Mouse (Mus musculus): ENCODE measurements around the gene Inpp5d. TPM values are rescaled to one million over a fixed set of nuclear protein-coding genes. Genes with fewer than 3 reads are reported as not detected.

Inpp5d gene
- 2.6 and 5.2 TPM in 2 replicates for polyA plus RNA-seq (2012; ENCODE audit: insufficient read depth, insufficient read length, missing spikeins)

- peaks cover 10% of the 10 kb centered on the region for H3K4me1 ChIP-seq (ENCODE audit: control insufficient read depth, insufficient read depth, insufficient read length, low read length)
- peak within 1 kb of the TSS; percentile 78 for H3K4me3 ChIP-seq (ENCODE audit: insufficient read depth, low read depth, low read length)
- peak within 1 kb of the TSS; percentile 89 for H3K27ac ChIP-seq (replicated peaks; ENCODE audit: low read depth, low read length)
Observed at GRCm38 (mm10) chr1:87620211-87620668, at the start of gene Inpp5d. Inpp5d (plus strand) TSS chr1:87620312.

GRCm38 (mm10) chr1:87573261-87573660 lies 46.9 kb upstream of the Inpp5d start:
- H3K4me1 ChIP-seq (ENCODE audit: control insufficient read depth, insufficient read depth, insufficient read length, low read length), result peaks cover 4% of the 10 kb centered on the region; the same call in 1 of the 2 replicates
- H3K4me3 ChIP-seq (ENCODE audit: insufficient read depth, low read depth, low read length), result no peak overlapping the region
- no peak overlapping the region for H3K27ac ChIP-seq (replicated peaks; ENCODE audit: low read depth, low read length)

GRCm38 (mm10) chr1:87573800-87574215 lies 46.3 kb upstream of the Inpp5d start, which contains the start of gene Ngef:
Ngef (minus strand) TSS chr1:87573870.
- no peak within 1 kb of the TSS for H3K27ac ChIP-seq (replicated peaks; ENCODE audit: low read depth, low read length)
- H3K4me1 ChIP-seq (ENCODE audit: control insufficient read depth, insufficient read depth, insufficient read length, low read length), result peaks cover 4% of the 10 kb centered on the region; the same call in 1 of the 2 replicates
- no peak within 1 kb of the TSS for H3K4me3 ChIP-seq (ENCODE audit: insufficient read depth, low read depth, low read length)

GRCm38 (mm10) chr1:87574353-87574752 lies 45.8 kb upstream of the Inpp5d start:
- Histone ChIP-seq H3K4me1 (ENCODE audit: control insufficient read depth, insufficient read depth, insufficient read length, low read length) (peaks cover 4% of the 10 kb centered on the region; the same call in 1 of the 2 replicates), H3K4me3 (ENCODE audit: insufficient read depth, low read depth, low read length) (no peak overlapping the region), H3K27ac (replicated peaks; ENCODE audit: low read depth, low read length) (no peak overlapping the region)

- peaks cover 4% of the 10 kb centered on the region; the same call in 1 of the 2 replicates for H3K4me1 ChIP-seq (ENCODE audit: control insufficient read depth, insufficient read depth, insufficient read length, low read length)
- no peak overlapping the region for H3K27ac ChIP-seq (replicated peaks; ENCODE audit: low read depth, low read length)
- H3K4me3 ChIP-seq (ENCODE audit: insufficient read depth, low read depth, low read length), result no peak overlapping the region
Observed at GRCm38 (mm10) chr1:87574785-87575184, 45.3 kb upstream of the Inpp5d start.

- no peak overlapping the region for H3K4me3 ChIP-seq (ENCODE audit: insufficient read depth, low read depth, low read length)
- peaks cover 4% of the 10 kb centered on the region for H3K4me1 ChIP-seq (ENCODE audit: control insufficient read depth, insufficient read depth, insufficient read length, low read length)
- no peak overlapping the region for H3K27ac ChIP-seq (replicated peaks; ENCODE audit: low read depth, low read length)
Observed at GRCm38 (mm10) chr1:87578965-87579364, 41.1 kb upstream of the Inpp5d start.

GRCm38 (mm10) chr1:87580824-87581223 lies 39.3 kb upstream of the Inpp5d start:
- no peak overlapping the region for H3K4me3 ChIP-seq (ENCODE audit: insufficient read depth, low read depth, low read length)
- H3K27ac ChIP-seq (replicated peaks; ENCODE audit: low read depth, low read length), result no peak overlapping the region
- H3K4me1 ChIP-seq (ENCODE audit: control insufficient read depth, insufficient read depth, insufficient read length, low read length), result no peaks in the 10 kb centered on the region; the same call in 1 of the 2 replicates

GRCm38 (mm10) chr1:87589162-87589561 lies 30.9 kb upstream of the Inpp5d start:
- no peak overlapping the region for H3K27ac ChIP-seq (replicated peaks; ENCODE audit: low read depth, low read length)
- H3K4me1 ChIP-seq (ENCODE audit: control insufficient read depth, insufficient read depth, insufficient read length, low read length), result no peaks in the 10 kb centered on the region
- H3K4me3 ChIP-seq (ENCODE audit: insufficient read depth, low read depth, low read length), result no peak overlapping the region

GRCm38 (mm10) chr1:87589980-87590379 lies 30.1 kb upstream of the Inpp5d start:
- Histone ChIP-seq H3K4me1 (ENCODE audit: control insufficient read depth, insufficient read depth, insufficient read length, low read length) (no peaks in the 10 kb centered on the region), H3K27ac (replicated peaks; ENCODE audit: low read depth, low read length) (no peak overlapping the region), H3K4me3 (ENCODE audit: insufficient read depth, low read depth, low read length) (no peak overlapping the region)

GRCm38 (mm10) chr1:87594261-87594660 lies 25.9 kb upstream of the Inpp5d start:
- Histone ChIP-seq H3K27ac (replicated peaks; ENCODE audit: low read depth, low read length) (no peak overlapping the region), H3K4me1 (ENCODE audit: control insufficient read depth, insufficient read depth, insufficient read length, low read length) (no peaks in the 10 kb centered on the region), H3K4me3 (ENCODE audit: insufficient read depth, low read depth, low read length) (no peak overlapping the region)

- Histone ChIP-seq H3K27ac (replicated peaks; ENCODE audit: low read depth, low read length) (no peak overlapping the region), H3K4me1 (ENCODE audit: control insufficient read depth, insufficient read depth, insufficient read length, low read length) (no peaks in the 10 kb centered on the region), H3K4me3 (ENCODE audit: insufficient read depth, low read depth, low read length) (no peak overlapping the region)
Observed at GRCm38 (mm10) chr1:87594671-87595070, 25.4 kb upstream of the Inpp5d start.

GRCm38 (mm10) chr1:87600533-87600932 lies 19.6 kb upstream of the Inpp5d start:
- no peaks in the 10 kb centered on the region for H3K4me1 ChIP-seq (ENCODE audit: control insufficient read depth, insufficient read depth, insufficient read length, low read length)
- H3K27ac ChIP-seq (replicated peaks; ENCODE audit: low read depth, low read length), result no peak overlapping the region

GRCm38 (mm10) chr1:87601801-87602200 lies 18.3 kb upstream of the Inpp5d start:
- H3K4me3 ChIP-seq (ENCODE audit: insufficient read depth, low read depth, low read length), result no peak overlapping the region
- H3K27ac ChIP-seq (replicated peaks; ENCODE audit: low read depth, low read length), result no peak overlapping the region
- no peaks in the 10 kb centered on the region for H3K4me1 ChIP-seq (ENCODE audit: control insufficient read depth, insufficient read depth, insufficient read length, low read length)

More at GRCm38 (mm10) chr1:87600533-87600932, 19.6 kb upstream of the Inpp5d start:
- no peak overlapping the region for H3K4me3 ChIP-seq (ENCODE audit: insufficient read depth, low read depth, low read length)

- Histone ChIP-seq H3K4me3 (ENCODE audit: insufficient read depth, low read depth, low read length) (no peak overlapping the region), H3K4me1 (ENCODE audit: control insufficient read depth, insufficient read depth, insufficient read length, low read length) (no peaks in the 10 kb centered on the region), H3K27ac (replicated peaks; ENCODE audit: low read depth, low read length) (no peak overlapping the region)
Observed at GRCm38 (mm10) chr1:87603389-87603788, 16.7 kb upstream of the Inpp5d start.

GRCm38 (mm10) chr1:87605296-87605695 lies 14.8 kb upstream of the Inpp5d start:
- Histone ChIP-seq H3K4me1 (ENCODE audit: control insufficient read depth, insufficient read depth, insufficient read length, low read length) (no peaks in the 10 kb centered on the region), H3K27ac (replicated peaks; ENCODE audit: low read depth, low read length) (no peak overlapping the region), H3K4me3 (ENCODE audit: insufficient read depth, low read depth, low read length) (no peak overlapping the region)

- H3K27ac ChIP-seq (replicated peaks; ENCODE audit: low read depth, low read length), result no peak overlapping the region
- H3K4me3 ChIP-seq (ENCODE audit: insufficient read depth, low read depth, low read length), result no peak overlapping the region
Observed at GRCm38 (mm10) chr1:87607385-87608091, 12.6 kb upstream of the Inpp5d start.

More at GRCm38 (mm10) chr1:87607385-87608091, 12.6 kb upstream of the Inpp5d start:
- H3K4me1 ChIP-seq (ENCODE audit: control insufficient read depth, insufficient read depth, insufficient read length, low read length), result no peaks in the 10 kb centered on the region
